Mouse (Mus musculus) c-Kit-negative CD71-positive TER-119-positive erythroid progenitor cells, embryonic 14.5 days (primary cell): ENCODE data around the gene Zfhx3.

ENCODE experiments used
- DNase-seq: peaks from one replicate; pipeline ENCODE4 v3.0.0-alpha.2; 2013; ENCODE audit warnings: low read depth, low spot score

Zfhx3 gene

DNA sequence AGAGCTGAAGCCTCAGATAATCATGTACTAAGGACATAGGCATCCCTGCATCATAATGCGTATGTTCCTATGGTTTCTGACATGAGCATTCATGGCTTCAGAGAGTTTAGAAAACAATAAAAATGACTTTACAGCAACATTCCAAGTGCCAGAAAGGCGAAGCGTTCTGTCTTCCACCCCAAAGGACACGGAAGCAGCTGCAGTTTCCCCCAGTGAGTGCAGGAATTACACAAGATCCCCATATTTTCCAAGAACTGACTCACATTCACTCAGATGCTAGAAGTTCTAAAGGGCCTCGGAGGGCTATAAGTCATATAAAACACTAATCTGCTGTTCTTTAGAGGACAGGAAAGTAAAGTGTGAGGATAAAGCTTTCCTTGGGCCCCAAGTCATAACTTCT, 75.3 kb downstream of the Zfhx3 start:
- DNase-seq, result no peak

DNA sequence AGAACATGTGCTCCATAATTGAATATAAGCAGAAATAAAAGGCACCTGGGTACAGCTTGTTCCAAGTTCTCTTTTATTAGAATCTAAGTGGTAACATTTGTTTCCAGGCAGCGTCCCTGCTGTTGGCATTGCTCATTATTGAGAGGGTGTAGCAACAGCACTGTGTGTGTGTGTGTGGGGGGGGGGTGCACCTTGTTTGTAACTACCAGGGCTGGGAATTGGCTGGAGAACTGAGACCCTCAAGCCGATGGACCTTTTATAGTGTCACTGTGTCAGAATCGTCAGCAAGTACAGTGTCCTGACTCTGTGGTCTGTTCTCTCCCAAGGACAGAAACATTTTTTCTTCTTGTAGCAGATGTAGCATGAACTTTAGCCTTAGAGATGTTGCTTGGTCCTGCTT, 77.2 kb downstream of the Zfhx3 start:
- no peak for DNase-seq

DNA sequence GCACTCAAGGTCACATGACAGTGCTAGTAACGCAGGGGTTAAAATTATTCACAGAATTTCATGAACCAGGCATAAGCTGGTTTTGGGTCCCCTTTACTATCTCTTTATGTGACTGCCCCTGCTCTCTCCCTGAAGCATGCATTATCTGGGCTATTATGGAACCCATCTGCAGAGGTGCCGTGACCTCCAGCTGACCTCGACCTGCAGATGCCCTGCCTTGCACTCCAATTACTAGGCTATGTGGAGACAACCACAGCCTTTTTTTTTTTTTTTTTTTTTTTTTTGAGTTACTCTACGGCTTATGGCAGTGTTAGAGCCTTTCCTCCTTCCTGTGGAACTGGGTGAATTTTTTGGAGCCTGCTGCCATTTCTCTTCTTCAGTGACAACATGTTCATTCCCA, 80.0 kb downstream of the Zfhx3 start:
- no peak for DNase-seq

DNA sequence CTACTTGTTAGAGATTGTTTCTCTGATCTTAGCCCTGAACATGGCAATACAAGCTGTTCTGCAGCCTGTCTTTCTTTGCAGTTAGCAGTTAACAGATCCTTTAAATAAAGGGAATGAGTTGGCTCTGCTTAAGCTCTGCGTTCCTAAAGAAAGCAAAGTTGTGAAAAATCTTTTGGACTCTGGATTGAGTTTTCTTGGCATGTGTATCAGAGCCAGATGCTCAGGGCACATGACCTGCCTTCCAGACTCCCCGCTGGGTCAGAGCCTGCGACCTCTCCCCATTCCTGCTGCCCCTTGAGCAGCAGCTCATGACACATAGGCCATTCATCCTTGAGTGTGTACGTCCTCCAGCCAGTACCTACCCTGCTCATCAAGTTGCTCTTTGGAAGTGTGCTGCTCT, 81.9 kb downstream of the Zfhx3 start:
- no peak for DNase-seq

DNA sequence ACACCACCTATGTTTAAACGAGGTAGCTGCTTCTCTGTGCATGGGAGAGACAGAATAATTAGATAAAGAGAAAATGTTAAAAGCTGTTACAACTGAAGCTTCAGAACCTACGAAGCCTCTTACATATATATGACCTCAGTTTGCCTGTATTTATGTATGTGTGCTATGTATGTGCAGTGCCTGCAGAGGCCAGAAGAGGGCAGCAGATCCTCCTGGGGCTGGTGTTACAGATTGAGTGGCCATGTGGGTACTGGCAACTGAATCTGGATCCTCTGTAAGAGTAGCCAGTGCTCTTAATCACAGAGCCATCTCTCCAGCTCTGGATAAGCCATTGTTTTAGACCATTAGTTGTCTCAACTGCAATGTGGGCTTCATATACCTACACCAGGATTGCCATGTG, 82.8 kb downstream of the Zfhx3 start:
- DNase-seq, result no peak

DNA sequence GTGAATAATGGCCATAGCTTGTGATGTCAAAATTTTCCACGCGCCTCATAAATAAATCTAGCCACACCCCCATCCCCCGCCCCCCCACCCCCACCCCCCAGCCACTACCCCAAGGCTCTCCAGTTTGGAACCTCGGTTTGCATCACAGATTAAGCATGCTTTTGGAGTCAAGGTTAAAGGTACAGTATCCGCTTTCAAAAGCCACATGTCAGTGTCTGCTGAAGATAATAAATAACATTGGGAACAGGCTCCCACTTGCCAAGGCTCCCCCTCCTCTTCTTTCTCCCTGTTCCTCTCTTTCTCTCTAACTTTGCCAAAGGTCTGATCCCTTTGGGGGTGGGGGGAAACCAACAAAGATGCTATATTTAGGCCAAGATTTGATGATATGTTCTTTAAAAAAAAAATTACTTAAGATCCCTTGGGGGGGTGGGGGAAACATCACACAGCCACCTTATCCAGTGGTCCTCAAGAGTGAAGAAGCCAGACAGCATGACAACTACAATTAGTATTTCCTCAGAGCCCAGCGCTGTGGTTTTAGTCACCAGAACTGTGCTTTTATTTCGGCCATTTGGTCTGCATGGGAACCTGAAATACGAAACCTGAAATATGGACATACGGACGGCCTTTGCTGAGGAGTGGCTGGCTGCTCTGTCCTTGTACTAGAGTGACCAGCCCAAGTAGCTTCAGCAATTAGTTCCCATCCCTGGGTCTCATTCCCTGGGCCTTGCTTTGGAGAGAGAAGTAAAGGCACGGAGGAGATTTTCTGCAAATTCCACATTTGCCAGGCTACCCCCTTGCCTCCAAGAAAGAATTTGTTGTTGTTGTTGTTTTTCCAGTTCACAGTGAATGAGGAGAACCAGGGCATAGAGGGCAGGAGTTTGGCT, 84.4 kb downstream of the Zfhx3 start:
- DNase-seq, result no peak

DNA sequence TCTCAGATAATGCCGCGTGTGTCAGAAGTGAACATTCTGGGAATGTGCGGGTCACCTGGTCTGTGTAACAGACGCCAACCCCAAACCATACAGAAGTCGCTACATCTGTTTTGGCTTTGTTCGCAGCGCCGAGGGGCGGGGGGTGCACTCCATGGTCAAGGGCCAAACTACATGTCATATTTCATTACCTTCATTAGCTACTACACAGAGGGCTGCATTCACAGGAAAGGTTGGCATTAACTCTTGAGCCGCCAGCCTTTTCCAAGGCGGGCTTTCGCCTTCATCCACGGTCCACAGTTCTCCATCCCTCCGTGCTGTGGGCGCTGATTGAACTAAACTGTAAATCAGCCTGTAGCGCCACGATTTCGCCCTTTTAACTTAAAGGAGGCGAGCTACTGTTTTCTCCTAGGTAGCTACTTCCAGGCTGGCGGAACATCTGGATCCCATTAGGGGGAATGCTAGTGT, 85.1 kb downstream of the Zfhx3 start:
- DNase-seq, result no peak

DNA sequence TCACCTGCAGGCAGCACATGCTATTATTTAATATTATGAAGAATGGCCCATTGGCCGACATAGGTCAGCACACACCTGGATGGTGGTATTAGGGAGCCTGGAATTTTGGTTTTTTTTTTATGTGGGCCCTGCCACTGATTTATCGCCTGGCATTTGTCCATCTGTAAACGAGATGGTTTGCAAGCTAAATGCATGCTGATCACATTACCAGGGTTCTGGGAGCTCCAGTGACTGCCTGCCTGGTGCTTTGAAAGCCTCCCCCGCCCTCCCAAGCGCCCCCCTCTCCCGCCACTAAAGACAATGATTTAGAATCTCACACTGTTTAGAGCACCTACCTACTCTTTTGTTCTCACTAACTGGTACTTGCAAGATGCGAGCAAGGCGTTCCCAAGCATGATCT, 86.0 kb downstream of the Zfhx3 start:
- no peak for DNase-seq

DNA sequence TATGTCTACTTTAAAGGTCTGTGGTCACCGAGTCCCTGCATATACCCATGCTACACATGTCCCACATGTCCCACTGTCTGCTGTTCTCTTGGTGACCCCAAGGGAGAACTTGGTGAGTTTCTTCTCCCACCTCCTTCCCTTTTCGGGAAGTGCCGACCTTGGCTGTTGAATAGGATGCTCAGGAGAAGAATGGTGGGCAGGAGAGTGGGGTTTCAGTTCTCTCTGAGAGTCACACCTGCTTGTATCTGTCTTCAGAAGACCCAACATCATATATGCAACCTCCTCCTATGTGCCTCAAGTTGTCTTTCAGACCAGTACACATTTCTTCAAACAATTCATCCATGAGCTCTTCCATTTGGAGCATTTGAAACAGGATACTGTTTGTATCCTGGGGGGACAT, 88.7 kb downstream of the Zfhx3 start:
- DNase-seq, result no peak

DNA sequence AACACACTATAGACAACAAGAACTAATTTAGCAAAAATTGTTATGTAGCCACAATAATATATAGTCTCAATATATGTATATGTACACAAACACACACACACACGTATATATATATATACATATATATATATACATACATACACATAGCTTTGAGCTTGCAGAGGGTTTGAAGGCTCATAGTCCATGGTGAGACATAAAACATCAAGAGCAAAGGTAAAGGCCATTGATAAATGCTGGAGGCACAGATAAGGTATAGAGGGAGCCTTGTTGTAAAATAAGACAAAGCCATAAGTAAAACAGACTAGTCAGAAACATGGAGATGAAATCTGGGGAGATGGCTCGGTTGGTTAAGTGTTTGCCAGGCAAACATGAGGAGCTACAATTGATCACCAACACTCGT, 91.6 kb downstream of the Zfhx3 start:
- no peak for DNase-seq

DNA sequence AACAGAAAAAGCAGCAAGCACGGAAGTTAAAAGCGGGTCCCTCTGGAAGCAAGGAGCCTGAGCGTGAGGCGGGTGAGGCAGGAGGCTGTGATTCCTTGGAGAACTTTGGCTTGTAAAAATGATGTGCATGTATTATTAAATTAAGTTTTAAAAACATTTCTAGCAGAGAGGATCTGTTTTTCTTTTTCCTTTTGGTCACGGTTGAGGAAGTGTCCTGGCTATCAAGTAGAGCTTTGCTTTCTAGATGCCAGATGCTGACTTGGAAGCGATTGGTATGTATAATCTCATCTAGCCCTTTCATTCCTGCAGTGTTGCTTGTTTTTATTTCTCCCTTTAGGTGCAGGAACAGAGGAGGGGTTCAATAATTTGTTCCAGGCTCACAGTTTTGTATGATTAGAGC, 92.3 kb downstream of the Zfhx3 start:
- no peak for DNase-seq

DNA sequence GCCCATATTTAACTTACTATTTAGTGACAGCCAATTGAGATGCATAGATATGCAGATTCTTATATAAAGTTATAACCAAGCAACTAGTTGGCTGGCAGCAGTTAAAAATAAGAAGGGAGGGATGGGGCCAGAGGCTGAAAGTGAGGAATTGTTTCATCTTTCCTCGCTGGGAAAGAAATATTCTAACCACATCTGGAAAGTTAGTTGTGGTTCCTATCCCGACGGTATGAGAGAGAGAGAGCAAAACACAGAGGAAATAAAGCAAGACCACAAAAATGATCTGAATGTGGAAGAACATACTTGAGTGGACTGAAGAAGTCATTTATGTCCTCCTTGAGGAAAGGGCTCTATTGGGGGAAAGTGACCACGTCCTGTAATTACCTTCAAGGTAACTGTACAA, 101.2 kb downstream of the Zfhx3 start:
- DNase-seq, result no peak

DNA sequence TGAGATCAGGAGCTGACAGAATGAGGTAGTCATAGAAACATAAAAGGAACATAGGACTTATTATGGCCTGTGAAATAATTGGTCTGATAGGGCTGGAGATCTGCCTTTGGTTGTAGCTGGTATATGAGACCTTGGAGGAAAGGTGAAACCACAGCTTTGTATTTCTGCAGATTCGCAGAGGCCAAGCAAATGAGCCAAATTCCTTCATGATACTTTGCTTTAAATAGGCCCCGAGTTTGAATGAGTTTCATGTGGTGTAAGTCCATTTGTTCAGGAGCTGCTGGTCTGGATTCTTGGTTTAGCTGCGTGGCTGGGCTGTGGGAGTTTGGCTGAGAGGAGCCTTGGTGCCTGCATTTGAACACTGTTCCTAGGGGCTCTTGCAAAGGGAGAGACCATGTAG, 101.7 kb downstream of the Zfhx3 start:
- no peak for DNase-seq

DNA sequence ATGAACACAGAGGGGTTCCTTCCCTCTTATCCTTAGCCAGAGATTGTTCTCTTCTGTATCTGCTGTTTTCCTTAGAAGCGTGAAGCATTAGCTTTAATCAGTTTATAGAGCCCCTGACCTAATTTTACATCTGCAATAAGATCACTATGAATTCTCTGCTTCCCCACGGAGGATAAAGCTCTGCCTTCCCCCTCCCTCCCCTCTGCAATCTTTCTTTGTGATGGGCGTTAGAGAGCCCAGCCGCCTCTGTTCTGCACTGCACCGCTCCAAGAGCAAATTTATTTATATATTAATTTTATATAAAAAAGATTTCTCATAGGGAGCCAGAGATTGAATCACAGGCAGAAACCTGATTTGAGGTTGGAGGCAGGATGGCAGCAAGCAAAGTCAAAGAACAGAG, 113.8 kb downstream of the Zfhx3 start:
- no peak for DNase-seq

DNA sequence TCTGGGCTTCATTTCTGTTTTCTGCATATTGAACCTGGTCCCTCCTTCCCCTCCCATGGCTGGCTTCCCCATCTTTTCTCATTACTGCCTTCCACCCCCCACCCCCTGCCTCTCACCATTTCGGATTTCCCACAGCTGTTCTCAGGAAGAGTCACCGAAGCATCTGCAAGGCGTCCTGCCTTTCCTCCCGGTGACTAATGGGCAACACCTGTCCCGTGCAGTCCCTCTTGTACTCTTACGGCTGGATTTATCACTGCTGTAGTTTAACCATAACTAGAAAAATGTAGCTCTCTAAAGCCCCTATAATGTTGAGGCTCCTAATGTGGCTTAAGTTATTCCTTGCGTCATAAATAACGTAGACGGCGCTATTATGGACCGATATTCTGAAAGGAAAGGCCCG, 119.5 kb downstream of the Zfhx3 start:
- no peak for DNase-seq

DNA sequence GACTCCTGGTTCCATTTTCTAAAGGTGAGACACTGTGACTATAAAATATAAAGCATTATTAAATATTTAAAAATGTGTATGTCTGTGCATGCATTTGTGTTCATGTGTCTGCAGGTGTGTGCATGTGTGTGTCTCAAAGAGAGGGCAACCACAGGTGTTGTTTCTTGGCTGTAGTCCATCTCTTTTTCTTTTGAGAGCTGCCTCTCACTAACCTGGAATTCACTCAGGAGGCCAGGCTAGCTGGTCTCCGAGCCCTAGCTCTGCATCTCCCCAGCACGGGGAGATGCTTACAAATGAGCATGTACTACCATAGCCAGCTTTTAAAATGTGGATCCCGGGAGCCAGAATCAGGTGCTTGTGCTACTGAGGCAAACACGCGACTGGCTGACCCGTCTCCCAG, 124.7 kb downstream of the Zfhx3 start:
- DNase-seq, result no peak

DNA sequence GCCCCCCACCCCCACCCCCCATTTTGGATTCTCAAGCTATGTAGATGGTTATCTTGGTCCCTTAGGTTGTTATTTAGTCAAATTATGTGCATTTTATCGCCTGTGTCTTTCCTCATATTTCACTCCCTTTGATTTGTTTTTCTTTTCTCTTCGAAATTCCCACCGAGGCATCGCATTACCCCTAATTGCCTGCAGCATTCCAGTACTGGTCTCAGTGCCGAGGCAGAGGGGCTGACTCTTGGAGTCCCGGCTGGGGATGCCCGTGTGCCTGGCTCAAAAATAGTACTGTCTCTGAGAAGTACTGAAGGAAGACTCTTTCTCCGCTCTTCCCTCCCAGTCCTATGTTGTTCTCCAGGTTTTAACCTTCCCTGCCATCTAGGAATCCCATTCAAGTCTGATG, 125.8 kb downstream of the Zfhx3 start:
- DNase-seq, result no peak

DNA sequence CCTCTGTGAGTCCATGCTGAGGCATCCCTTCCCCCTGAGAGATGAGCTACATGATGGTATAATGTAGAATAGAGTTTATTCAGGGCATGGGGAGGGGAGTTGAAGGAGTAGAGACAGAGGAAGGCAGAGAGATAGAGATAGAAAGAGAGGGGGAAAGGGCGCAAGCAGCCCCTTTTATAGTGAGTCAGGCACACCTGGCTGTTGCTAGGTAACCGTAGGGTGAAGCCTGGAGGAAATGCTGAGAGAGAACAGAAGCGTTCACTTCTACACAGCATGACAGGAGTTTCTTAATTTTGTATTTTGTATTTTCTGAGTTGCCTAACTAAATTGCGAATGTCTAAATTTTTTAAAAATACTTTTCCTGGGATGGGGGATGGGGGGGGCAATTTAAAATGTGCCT, 128.0 kb downstream of the Zfhx3 start:
- no peak for DNase-seq

DNA sequence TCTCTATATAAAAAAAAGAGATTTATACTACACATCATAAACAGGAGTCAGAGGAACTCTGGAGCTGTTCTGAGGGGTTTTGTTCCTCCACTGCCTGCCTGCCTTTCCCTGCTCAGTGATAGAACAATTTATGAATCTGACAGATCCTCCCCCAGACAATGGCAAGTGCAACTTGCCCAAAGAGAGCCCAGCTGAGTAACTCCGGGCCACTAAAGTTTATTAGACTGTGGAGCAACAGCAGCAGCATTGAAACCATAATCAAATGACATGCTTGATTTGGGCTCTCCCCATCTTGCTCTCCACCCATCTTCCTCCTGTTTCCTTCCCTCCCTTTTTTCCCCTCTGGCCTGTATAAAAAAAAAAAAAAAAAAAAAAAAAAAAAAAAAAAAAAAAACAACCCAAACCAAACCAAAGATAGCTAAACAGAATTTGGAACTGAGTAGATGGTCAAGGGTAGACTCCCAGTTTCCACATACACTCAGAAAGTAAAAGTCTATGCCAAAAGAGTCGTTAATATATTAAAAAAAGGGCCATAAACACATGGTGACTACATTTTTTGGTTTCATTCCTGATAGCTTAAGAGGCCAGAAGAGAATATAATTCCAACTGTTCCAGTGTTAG, 129.8 kb downstream of the Zfhx3 start:
- no peak for DNase-seq

DNA sequence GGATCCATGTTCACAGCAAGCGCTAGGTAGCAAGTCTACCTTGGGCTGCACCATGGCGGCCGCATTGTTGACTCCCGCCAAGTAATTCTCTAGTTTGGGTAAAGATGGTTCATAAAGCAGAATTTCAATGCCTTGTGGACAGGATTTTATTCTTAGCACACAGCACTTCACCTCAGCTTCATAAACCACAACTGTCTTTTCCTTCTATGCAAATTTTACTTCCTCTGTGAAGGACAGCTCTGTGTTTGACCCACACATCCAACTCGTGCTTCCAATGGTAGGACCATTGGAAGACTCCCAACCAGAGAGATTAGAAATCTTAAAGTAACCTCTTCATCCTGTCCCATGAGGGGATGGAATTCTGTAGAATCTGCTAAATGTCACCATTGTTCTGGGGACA, 130.4 kb downstream of the Zfhx3 start:
- no peak for DNase-seq

DNA sequence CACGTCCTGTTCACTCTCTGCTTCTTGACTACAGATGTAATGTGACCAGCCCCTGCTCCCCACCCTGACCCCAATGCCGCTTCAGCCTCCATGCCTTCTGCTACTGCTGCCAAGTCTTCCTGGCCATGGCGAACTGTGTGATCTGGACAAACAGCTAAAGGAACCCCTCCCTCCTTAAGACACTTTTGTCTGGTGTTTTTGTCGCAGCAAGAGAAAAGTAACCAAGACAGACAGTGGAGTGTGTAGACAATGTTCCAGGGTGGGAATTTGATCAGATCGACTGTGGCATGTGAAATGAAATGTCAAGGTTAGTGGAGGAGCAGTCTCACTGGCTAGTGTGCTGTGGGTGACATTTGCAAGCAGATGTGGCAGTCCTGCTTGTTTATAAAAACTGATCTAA, 132.7 kb downstream of the Zfhx3 start:
- DNase-seq, result no peak

DNA sequence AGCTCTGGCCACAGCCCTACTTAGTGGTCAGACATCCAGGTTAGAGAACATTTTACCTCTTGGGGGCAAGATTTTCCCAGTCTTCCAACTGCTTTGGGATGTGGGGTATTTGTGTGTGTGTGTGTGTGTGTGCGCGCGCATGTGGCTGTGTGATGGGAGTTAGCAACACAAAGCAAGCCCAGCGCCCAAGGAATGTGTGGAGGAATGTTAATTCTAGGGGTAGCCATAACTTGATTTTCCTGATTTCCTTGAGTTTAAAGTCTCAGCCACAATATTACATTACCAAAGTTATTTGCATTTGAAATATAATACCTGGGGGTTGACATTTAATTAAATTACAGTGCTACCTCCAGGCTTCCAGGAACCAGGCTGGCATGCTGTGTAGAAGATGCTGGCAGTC, 136.3 kb downstream of the Zfhx3 start:
- DNase-seq, result no peak

DNA sequence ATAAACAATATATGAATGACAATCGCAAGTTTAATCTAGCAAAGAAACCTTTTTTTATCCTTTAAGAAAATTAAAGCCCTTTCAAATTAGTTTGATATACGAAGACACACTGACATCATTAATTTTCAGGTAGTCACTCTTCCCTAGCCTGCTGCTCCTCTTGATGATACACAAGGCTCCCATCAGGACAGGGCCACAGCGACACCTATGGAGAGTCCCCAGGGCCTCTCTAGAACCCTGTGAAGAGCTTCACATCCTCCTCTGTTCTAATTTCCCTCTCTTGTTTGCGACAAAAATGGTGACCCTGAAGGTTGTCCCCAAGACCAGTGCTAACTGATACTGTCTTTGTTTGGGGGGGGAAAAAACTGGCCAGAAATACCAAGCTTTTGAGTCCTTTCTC, 144.5 kb downstream of the Zfhx3 start:
- no peak for DNase-seq
